Mouse (Mus musculus): ENCODE data around the gene Phf3. TPM values are rescaled to one million over a fixed set of nuclear protein-coding genes. Genes with fewer than 3 reads are reported as not detected.
"Not testable (repeated sequence)": the region's sequence is repeated elsewhere in the genome, so short reads cannot be mapped to it uniquely, and the experiment has no call there.

Phf3 gene
- total RNA-seq, 1 experiment from 2014 or later = 162 TPM

DNA sequence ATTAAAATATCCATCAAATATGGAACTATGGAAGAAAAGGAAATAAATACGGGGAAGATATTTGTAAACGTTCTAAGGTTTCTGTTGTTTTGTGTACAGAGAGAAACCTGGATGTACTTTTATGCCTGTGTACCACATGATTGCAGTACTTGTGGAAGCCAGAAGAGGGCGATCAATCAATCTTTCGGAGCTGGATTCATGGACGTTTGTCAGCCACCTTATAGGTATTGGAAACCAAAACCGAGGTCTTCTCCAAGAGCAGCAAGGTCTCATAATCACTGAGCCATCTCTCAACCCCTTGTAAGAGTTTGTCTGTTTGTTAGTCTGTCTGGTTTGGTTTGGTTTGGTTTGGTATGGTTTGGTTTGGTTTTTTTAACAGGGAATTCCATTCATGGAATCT is 93.4 kb downstream of the Phf3 start:
- no peak for ATAC-seq (replicated peaks; ENCODE audit: insufficient number of reproducible peaks, low FRiP score, low TSS enrichment, poor library complexity, severe bottlenecking)

DNA sequence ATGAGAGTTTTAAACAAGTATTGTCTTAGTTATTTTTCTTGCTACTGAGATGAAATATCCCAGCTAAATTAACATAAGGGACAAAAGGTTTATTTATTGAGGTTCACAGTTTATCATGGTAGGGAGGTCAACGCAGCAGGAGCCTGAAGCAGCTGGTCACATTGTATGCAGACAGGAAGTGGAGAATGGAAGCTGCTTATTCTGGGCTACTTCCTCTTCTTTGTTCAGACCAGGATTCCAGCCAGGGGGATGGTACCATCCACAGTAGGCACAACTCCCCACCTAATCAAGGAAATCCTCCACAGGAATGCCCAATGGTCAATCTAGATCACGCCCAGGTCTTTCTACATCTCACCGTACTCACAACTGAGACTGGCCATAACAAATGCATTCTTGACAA is 94.2 kb downstream of the Phf3 start:
- no peak for ATAC-seq (replicated peaks; ENCODE audit: insufficient number of reproducible peaks, low FRiP score, low TSS enrichment, poor library complexity, severe bottlenecking)

DNA sequence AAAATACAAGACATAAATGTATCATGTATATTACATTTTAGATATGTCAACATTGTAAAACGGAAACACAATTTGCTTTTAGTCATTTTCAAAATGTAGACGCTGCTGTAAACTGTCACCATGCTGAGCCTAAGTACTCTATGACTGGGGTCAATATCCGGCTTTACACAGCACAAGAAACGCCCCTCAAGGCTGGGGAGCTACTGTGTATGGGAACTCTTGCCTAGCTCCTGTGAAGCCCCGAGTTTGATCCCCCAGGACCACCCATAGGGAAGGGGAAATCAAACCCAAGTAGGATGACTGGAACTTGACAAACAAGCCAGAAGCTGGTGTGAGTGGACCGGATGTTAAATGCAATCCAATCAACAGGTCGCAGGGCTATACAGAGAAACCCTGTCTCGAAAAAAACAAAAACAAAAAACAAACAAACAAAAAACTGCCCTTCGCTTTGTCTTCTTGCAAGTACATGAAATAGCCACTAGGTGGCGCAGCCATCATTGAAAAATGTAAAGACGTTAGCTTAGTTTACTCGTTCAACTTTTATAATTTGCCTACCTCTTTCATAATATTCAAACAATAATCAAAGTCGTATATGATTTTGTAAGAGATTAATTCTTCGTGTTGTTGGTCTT is 95.2 kb downstream of the Phf3 start:
- ATAC-seq (replicated peaks; ENCODE audit: insufficient number of reproducible peaks, low FRiP score, low TSS enrichment, poor library complexity, severe bottlenecking) = no peak

DNA sequence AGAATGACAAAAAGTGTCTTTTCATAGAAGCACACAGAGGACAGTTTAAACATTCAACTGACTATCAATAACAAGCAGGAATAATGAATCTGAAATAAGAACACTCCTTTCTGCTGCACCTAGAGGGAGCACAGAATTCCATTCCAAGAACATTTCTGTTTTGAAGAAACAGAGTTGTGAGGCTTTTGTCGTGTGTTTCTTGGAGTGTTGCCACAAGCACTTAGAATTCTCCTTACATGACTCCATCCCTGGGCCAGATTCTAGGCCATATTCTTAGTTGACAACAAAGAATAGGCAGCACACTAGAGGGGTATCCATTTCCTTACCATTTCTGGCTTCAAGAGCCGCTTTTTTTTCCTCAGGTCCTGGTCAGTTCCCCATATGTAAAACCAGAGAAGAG is 97.5 kb downstream of the Phf3 start:
- ATAC-seq (replicated peaks; ENCODE audit: insufficient number of reproducible peaks, low FRiP score, low TSS enrichment, poor library complexity, severe bottlenecking) = no peak

DNA sequence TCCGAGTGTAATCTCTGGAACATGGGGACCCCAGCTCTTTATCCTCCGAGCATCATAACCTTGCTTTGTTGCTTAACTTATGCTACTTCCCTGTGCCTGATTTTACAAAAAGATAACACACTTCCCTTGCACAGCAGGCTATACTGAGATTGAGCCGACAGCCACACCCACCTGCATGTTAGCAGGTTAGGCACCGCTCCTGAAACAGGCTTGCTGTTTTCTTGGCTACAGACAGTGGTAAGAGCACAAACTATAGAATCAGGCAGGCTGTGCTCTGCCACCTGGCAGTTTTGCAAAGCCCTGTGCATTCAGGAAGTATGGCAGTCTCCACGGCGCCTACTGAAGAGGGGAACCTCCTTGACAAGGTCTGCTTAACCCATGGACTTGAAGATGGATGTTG is 100.1 kb downstream of the Phf3 start:
- no peak for ATAC-seq (replicated peaks; ENCODE audit: insufficient number of reproducible peaks, low FRiP score, low TSS enrichment, poor library complexity, severe bottlenecking)

DNA sequence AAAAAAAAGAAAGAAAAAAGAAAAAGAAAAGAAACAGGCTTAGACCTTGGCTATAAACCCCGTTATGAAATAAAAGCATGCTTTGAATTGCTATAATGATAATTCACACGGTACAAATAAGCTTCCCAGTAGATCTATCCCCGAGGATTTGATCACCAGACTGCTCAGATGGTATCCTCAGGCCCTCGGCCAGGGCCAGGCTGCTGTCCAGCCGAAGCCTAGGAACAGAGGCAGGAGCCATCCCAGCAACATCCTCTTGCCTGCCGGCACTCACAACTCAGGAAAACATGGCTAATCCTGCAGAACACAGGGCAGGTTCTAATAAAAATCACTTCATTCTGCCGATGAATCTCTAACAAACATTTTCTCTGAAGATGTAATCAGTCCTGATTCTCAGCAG is 100.9 kb downstream of the Phf3 start:
- ATAC-seq (replicated peaks; ENCODE audit: insufficient number of reproducible peaks, low FRiP score, low TSS enrichment, poor library complexity, severe bottlenecking) = no peak

DNA sequence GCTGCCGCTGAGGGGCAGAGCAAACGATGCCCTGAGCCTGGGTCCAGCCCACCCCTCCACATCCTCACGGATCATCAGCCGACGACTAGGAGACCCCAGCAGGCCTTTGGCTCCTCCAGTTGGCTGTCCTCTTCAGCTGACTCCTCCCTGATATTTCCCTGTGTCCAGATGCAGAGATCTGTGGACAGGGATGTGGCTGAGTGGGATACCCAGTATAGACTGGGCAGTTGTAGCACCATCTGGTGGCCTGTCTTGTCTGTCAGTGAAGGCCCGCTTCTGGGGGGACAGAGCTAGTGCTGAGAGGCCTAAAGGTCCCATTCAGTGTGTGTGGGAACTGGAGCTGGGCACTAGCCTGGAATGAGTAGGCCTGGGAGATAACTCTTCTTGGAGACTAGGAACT is 101.9 kb downstream of the Phf3 start:
- no peak for ATAC-seq (replicated peaks; ENCODE audit: insufficient number of reproducible peaks, low FRiP score, low TSS enrichment, poor library complexity, severe bottlenecking)

DNA sequence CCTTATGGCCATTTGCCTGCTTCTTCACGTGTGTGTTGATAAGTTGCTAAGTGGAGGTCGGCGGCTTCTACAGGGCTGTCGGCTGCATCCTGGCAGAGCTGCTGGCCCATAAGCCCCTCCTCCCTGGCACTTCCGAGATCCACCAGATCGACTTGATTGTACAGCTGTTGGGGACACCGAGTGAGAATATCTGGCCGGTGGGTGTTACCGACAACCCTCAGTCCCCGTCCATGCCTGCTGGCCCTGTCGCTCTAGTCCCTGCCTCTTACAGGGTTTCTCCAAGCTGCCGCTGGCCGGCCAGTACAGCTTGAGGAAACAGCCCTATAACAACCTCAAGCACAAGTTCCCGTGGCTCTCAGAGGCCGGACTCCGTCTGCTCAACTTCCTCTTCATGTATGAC is 103.1 kb downstream of the Phf3 start:
- not testable (repeated sequence) for ATAC-seq (replicated peaks; ENCODE audit: insufficient number of reproducible peaks, low FRiP score, low TSS enrichment, poor library complexity, severe bottlenecking)

DNA sequence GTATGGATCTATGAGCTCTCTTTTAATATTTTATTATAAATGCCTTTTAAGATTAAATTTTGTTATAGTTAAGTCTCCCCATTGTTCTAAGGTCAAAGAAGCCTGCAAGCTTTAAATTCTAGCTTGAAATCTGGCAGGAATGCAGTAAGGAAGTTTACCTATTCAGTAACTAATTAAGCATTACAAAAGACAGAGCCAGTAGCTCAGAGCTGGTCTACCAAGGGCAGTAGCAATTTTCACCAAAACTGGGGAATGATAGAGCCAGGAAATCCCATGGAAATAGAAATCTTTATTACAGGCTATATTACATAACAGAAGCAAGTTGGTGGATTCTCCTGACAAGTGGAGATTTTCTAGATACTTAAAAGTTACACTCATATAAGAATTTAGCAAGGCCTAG is 116.9 kb downstream of the Phf3 start:
- ATAC-seq (replicated peaks; ENCODE audit: insufficient number of reproducible peaks, low FRiP score, low TSS enrichment, poor library complexity, severe bottlenecking) = no peak

DNA sequence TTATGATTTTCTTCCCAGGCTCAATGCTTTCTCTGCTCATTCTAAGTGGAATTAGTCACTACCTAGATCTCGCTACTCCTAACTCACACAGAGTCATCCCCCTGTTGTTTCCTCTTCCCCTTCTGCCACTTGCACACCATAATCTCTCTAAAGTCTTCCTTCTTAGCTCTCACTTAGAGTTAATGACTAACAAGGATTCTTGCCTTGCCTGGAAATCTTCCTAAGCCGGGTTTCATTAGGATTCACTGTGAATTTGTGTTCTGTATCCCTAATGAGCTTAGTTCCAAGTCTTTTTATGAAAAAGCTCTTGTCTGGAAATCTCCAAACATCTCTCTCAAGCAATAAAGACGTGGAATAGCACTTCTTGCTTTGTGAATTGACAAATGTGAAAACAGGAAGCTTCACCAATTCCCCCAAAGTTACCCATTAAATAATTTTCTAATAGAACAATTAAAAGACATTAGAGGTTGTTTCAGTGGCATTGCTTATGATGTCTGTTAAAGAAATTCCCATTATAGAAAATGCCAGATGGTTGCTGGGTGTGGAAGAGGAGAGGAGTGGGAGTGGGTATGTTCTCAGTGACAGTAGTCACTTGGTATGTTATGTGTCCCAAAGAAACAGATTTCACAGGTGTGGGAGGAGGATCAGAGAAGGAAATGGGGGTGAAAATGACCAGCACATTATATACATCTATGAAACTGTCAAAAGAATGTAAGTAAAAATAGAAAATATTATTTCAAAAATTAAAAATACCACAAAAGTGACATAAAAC is 118.1 kb downstream of the Phf3 start:
- ATAC-seq (replicated peaks; ENCODE audit: insufficient number of reproducible peaks, low FRiP score, low TSS enrichment, poor library complexity, severe bottlenecking) = no peak

Other genes starting within 250 kb of the Phf3 start
- gene AC153137.1, start 104.0 kb upstream of the Phf3 start, total RNA-seq (2017) = not detected in 3 replicates